Mouse (Mus musculus) heart, embryonic 11.5 days (tissue): ENCODE data around the gene Usp45. TPM values are rescaled to one million over a fixed set of nuclear protein-coding genes. Genes with fewer than 3 reads are reported as not detected.
A peak's percentile ranks its signal among the peaks of the same experiment; 100 is the strongest.

Source experiments
- ATAC-seq: fragments of 200-750 bp; cut with Nextera tagmentation; replicated peaks from 2 replicates; pipeline ENCODE4 v1.8.0; 2017; ENCODE audit warnings: moderate library complexity; ENCODE audit not compliant: insufficient number of reproducible peaks, low FRiP score, low TSS enrichment
- H3K27ac ChIP-seq: fragments of 300-500 bp; sonication (generic); 2 replicates; pipeline ENCODE4 v1.5.1; 2014; ENCODE audit warnings: mild to moderate bottlenecking, low read depth, low read length
- H3K27me3 ChIP-seq: fragments of 300-500 bp; sonication (generic); 2 replicates; pipeline ENCODE4 v1.6.1; 2014; ENCODE audit warnings: mild to moderate bottlenecking, low read length, mixed read lengths; ENCODE audit not compliant: control insufficient read depth, insufficient read depth
- H3K36me3 ChIP-seq: fragments of 300-500 bp; sonication (generic); 2 replicates; pipeline ENCODE4 v1.6.1; 2014; ENCODE audit warnings: mild to moderate bottlenecking, low read length, moderate library complexity, mixed read lengths; ENCODE audit not compliant: control insufficient read depth, insufficient read depth
- H3K4me1 ChIP-seq: fragments of 300-500 bp; sonication (generic); 2 replicates; pipeline ENCODE4 v1.6.1; 2014; ENCODE audit warnings: low read length; ENCODE audit not compliant: control insufficient read depth, insufficient read depth
- H3K4me2 ChIP-seq: fragments of 300-500 bp; sonication (generic); 2 replicates; pipeline ENCODE4 v1.6.1; 2014; ENCODE audit warnings: mild to moderate bottlenecking, moderate library complexity
- H3K4me3 ChIP-seq: fragments of 300-500 bp; sonication (generic); 2 replicates; pipeline ENCODE4 v1.5.1; 2014; ENCODE audit warnings: low read depth, low read length
- H3K9ac ChIP-seq: fragments of 300-500 bp; sonication (generic); 2 replicates; pipeline ENCODE4 v1.6.1; 2014; ENCODE audit warnings: mild to moderate bottlenecking, low read depth, low read length, moderate library complexity
- H3K9me3 ChIP-seq: fragments of 300-500 bp; sonication (generic); replicated peaks from 2 replicates; pipeline ENCODE4 v1.6.1; 2016; ENCODE audit warnings: low read length; ENCODE audit not compliant: control insufficient read depth
- WGBS: fragments of 180-500 bp; shearing (Covaris S2); extraction: QIAGEN DNeasy Blood & Tissue Kit; methylation state at CpG from one replicate; pipeline ENCODE4 v1.1.7; 2014; ENCODE audit not compliant: insufficient replicate concordance; 5-methylcytosine and 5-hydroxymethylcytosine counted together
- polyA plus RNA-seq: library from polyadenylated mRNA; unstranded; fragments of >200 nt; fragmentation: Nextera tagmentation; extraction: Ambion mirVana; gene quantifications from 2 replicates; pipeline ENCODE4 v1.2.1, GENCODE M21; 2014

Gene Usp45
- polyA plus RNA-seq, 1 experiment from 2014 or later: 11.9 TPM

DNA sequence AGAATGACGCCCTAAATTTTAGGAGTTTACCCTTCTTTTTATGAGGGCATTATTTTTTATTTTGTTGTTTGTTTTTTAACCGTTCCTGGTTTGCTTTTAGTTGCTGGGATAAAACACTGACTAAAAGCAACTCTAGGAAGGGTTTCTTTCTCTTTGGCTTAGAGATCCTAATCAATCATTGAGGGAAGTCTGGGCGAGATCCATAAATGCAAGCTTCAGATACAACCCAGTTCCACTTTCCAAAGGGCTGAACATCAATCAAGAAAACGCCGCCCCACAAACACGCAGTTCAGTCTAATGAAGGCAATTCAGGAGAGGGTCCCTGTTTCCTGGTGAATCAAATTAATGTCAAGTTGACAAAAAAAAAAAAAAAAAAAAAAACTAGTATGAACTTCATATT, 111.8 kb downstream of the Usp45 start:
- no peak overlapping the region for H3K27ac ChIP-seq

DNA sequence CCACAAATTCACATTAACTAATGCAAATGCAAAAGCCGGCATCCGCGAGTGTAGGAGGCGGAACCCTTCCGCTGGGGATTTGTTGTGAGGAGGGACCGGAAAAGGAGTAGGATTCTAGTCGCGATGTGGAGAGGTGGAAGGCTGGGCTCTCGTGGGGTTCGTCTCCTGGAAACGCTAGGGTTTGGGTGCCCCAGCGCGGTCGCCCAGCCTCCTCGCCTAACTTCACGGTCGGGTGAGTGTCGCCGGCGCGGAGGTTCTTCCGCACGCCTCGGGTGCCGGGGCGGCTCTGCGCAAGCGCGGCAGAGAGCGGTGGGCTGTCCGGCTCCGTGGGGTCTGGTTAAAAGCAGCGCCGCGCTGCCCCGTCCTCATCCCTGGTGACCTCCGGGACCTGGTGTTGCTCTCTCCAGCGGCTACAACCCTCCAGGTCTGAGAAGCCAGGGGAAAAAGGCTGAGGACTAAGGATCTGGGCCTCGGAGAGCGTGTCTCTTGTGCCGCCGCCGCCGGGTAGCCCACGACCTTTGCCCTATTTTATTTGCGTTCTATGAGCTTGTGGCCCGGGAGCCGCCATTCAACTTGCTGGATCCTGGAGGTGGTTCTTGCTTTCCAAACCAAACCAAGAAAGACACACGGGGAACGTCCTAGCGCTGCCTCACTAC, 112.7 kb downstream of the Usp45 start, which contains the start of gene Coq3:
Coq3 (plus strand) TSS at position 109 of the 656 bp plus-strand sequence.
- H3K9ac ChIP-seq: peak within 1 kb of the TSS; percentile 89
- H3K9me3 ChIP-seq: no peaks in the 10 kb centered on the region
- under 1% methylated on average over 51 of the region's 51 CpGs for WGBS
- ATAC-seq: peak; percentile 88
- H3K36me3 ChIP-seq: no peaks in the 10 kb centered on the region
- H3K4me2 ChIP-seq: peak within 1 kb of the TSS; percentile 72
- H3K27ac ChIP-seq: peak within 1 kb of the TSS; percentile 92
- H3K4me1 ChIP-seq: no peaks in the 10 kb centered on the region
- no peaks in the 10 kb centered on the region for H3K27me3 ChIP-seq
- H3K4me3 ChIP-seq: peak within 1 kb of the TSS; percentile 72

More for the DNA sequence above, 111.8 kb downstream of the Usp45 start:
- Histone ChIP-seq H3K4me2 (peak overlapping the region; percentile 72), H3K4me3 (peak overlapping the region; percentile 72), H3K36me3 (peaks cover 3% of the 10 kb centered on the region), H3K9me3 (no peaks in the 10 kb centered on the region), H3K4me1 (no peaks in the 10 kb centered on the region), H3K9ac (peak overlapping the region; percentile 89; the same call in 1 of the 2 replicates), H3K27me3 (no peaks in the 10 kb centered on the region)
- no peak for ATAC-seq
- 36% methylated on average over 6 of the region's 6 CpGs for WGBS

DNA sequence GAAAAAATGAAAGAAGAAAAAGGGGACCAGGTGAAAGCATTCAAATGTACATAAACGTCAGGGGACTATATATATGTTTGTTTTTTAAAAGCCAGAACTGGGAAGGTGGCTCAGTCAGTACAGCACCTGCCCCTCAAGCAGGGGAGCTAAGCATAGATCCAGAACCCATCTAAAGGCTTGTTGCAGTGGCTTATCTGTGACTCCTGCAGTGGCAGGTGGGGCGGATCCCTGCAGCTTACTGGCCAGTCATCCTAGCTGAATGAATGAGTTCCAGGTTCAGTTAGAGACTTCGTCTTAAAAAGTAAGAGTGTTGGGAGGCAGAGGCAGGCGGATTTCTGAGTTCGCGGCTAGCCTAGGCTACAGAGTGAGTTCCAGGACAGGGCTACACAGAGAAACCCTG, 115.8 kb downstream of the Usp45 start:
- no peak overlapping the region for H3K27ac ChIP-seq
- H3K36me3 ChIP-seq: no peaks in the 10 kb centered on the region
- 87% methylated on average over 6 of the region's 6 CpGs for WGBS
- H3K27me3 ChIP-seq: no peaks in the 10 kb centered on the region
- H3K4me1 ChIP-seq: no peaks in the 10 kb centered on the region
- H3K4me3 ChIP-seq: no peak overlapping the region
- no peak for ATAC-seq
- H3K9ac ChIP-seq: no peak overlapping the region
- H3K4me2 ChIP-seq: no peak overlapping the region
- no peaks in the 10 kb centered on the region for H3K9me3 ChIP-seq

DNA sequence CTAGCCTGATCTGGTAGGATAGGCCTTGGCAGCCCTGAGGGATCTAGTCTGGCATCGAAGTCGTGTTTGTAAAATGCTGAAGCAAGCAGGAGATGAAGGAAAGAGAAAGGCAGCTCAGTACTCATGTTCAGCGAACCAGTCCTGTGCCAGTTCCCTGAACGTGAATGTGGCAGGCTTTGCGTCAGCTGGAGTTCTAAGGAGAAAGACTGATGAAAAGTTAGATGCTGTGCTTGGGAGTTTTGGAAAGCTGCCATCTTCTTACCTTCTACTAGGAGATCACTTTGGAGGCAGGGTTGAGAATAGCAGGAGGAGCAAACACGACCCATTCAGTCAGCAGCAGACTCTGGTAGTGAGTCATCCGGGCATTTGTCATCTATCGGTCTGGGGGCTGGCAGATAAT, 118.9 kb downstream of the Usp45 start:
- no peak overlapping the region for H3K4me3 ChIP-seq
- H3K27me3 ChIP-seq: no peaks in the 10 kb centered on the region
- no peaks in the 10 kb centered on the region for H3K36me3 ChIP-seq
- no peaks in the 10 kb centered on the region for H3K9me3 ChIP-seq
- 78% methylated on average over 8 of the region's 8 CpGs for WGBS
- no peaks in the 10 kb centered on the region for H3K4me1 ChIP-seq
- H3K9ac ChIP-seq: no peak overlapping the region
- no peak for ATAC-seq
- H3K4me2 ChIP-seq: no peak overlapping the region
- no peak overlapping the region for H3K27ac ChIP-seq

Other genes starting within 250 kb of the Usp45 start
- gene Prdm13, start 81.2 kb upstream of the Usp45 start, polyA plus RNA-seq: not detected in 2 replicates
- 29.5 and 31.0 TPM in 2 replicates for gene Ccnc, start 39.5 kb upstream of the Usp45 start, polyA plus RNA-seq
- 24.4 and 26.4 TPM in 2 replicates for gene Tstd3, start 56 bp downstream of the Usp45 start, polyA plus RNA-seq
- gene Pnisr, start 80.4 kb downstream of the Usp45 start, polyA plus RNA-seq: 90.5 and 106 TPM in 2 replicates
- gene Coq3, start 112.5 kb downstream of the Usp45 start, polyA plus RNA-seq: 14.8 and 16.9 TPM in 2 replicates
- 3.6 and 3.8 TPM in 2 replicates for gene Faxc, start 164.2 kb downstream of the Usp45 start, polyA plus RNA-seq